Mouse (Mus musculus): Measurements from ENCODE around the gene Btnl9. TPM values are rescaled to one million over a fixed set of nuclear protein-coding genes. Genes with fewer than 3 reads are reported as not detected.

Btnl9 gene
- polyA plus RNA-seq (2021) = not detected

GRCm38 (mm10) chr11:49186955-49187488 is at the start of gene Btnl9:
Gene Btnl9, minus strand, starts transcription at chr11:49187159.
- peaks cover 7% of the 10 kb centered on the region for H3K27me3 ChIP-seq
- no peak for DNase-seq (ENCODE audit: low read depth, low spot score)
- ATAC-seq = no peak
- in situ Hi-C loops (cut with MboI; ENCODE audit: low pct_unique_long_range_greater_than_20kb) = loop anchor here (25.0 kb wide), 1 partner anchor 350 kb away; the partner anchor contains the start of genes Olfr1381 and Olfr1382
- POLR2A ChIA-PET = no interaction called here
- no peak for TF ChIP-seq CTCF (IDR thresholded peaks at IDR 0.05)
- CTCF ChIA-PET = interaction anchor here (0.7 to 1.4 kb wide), 3 partner anchors 10 to 84 kb away, joined by 3 to 14 read pairs (median 4); no protein-coding TSS in a partner anchor

- ChIA-PET POLR2A (interaction anchor here (1.0 kb wide), 1 partner anchor 33 kb away, joined by 4 read pairs; the partner anchor contains the start of gene Zfp62), CTCF (interaction anchor here (0.7 to 1.8 kb wide), 5 partner anchors 10 to 36 kb away, joined by 3 to 5 read pairs (median 3); no protein-coding TSS in a partner anchor)
- TF ChIP-seq CTCF (IDR thresholded peaks at IDR 0.05) = no peak
- ATAC-seq (no peak), DNase-seq (ENCODE audit: low read depth, low spot score) (no peak)
- no peaks in the 10 kb centered on the region for H3K27me3 ChIP-seq
- in situ Hi-C loops (cut with MboI; ENCODE audit: low pct_unique_long_range_greater_than_20kb) = no loop called here
These were observed 48.7 kb upstream of the Btnl9 start for GRCm38 (mm10) chr11:49235459-49236207.

GRCm38 (mm10) chr11:49232781-49233180 is 45.8 kb upstream of the Btnl9 start:
- ChIA-PET CTCF (interaction anchor here (1.0 to 1.3 kb wide), 2 partner anchors 19 to 35 kb away, joined by 3 to 4 read pairs; no protein-coding TSS in a partner anchor), POLR2A (no interaction called here)
- TF ChIP-seq CTCF (IDR thresholded peaks at IDR 0.05) = no peak
- in situ Hi-C loops (cut with MboI; ENCODE audit: low pct_unique_long_range_greater_than_20kb) = no loop called here
- no peaks in the 10 kb centered on the region for H3K27me3 ChIP-seq
- no peak for ATAC-seq
- no peak for DNase-seq (ENCODE audit: low read depth, low spot score)

GRCm38 (mm10) chr11:49224455-49224854 is 37.5 kb upstream of the Btnl9 start:
- H3K27me3 ChIP-seq = no peaks in the 10 kb centered on the region
- in situ Hi-C loops (cut with MboI; ENCODE audit: low pct_unique_long_range_greater_than_20kb) = no loop called here
- ATAC-seq (no peak), DNase-seq (ENCODE audit: low read depth, low spot score) (no peak)
- CTCF ChIA-PET = no interaction called here
- no peak for TF ChIP-seq CTCF (IDR thresholded peaks at IDR 0.05)
- POLR2A ChIA-PET = no interaction called here

- ChIA-PET CTCF (interaction anchor here (1.6 kb wide), 1 partner anchor 16 kb away, joined by 5 read pairs; no protein-coding TSS in a partner anchor), POLR2A (interaction anchor here (0.9 kb wide), 1 partner anchor 15 kb away, joined by 4 read pairs; no protein-coding TSS in a partner anchor)
- DNase-seq (ENCODE audit: low read depth, low spot score) = no peak
- no peaks in the 10 kb centered on the region for H3K27me3 ChIP-seq
- no peak for ATAC-seq
- in situ Hi-C loops (cut with MboI; ENCODE audit: low pct_unique_long_range_greater_than_20kb) = no loop called here
- no peak for TF ChIP-seq CTCF (IDR thresholded peaks at IDR 0.05)
These were observed 32.3 kb upstream of the Btnl9 start for GRCm38 (mm10) chr11:49219271-49219670.

- no peak for DNase-seq (ENCODE audit: low read depth, low spot score)
- in situ Hi-C loops (cut with MboI; ENCODE audit: low pct_unique_long_range_greater_than_20kb) = no loop called here
- CTCF ChIA-PET = interaction anchor here (0.9 to 1.7 kb wide), 2 partner anchors 19 to 28 kb away, joined by 3 to 4 read pairs; no protein-coding TSS in a partner anchor
- H3K27me3 ChIP-seq = no peaks in the 10 kb centered on the region
- TF ChIP-seq CTCF (IDR thresholded peaks at IDR 0.05) = no peak
- no peak for ATAC-seq
- POLR2A ChIA-PET = interaction anchor here (0.6 kb wide), 1 partner anchor 32 kb away, joined by 4 read pairs; no protein-coding TSS in a partner anchor
These were observed 26.5 kb upstream of the Btnl9 start for GRCm38 (mm10) chr11:49213505-49213904.

- POLR2A ChIA-PET = interaction anchor here (0.7 kb wide), 1 partner anchor 29 kb away, joined by 3 read pairs; no protein-coding TSS in a partner anchor
- CTCF ChIA-PET = interaction anchor here (0.9 to 1.7 kb wide), 2 partner anchors 20 to 29 kb away, joined by 3 to 4 read pairs; no protein-coding TSS in a partner anchor
- DNase-seq (ENCODE audit: low read depth, low spot score) (no peak), ATAC-seq (no peak)
- in situ Hi-C loops (cut with MboI; ENCODE audit: low pct_unique_long_range_greater_than_20kb) = no loop called here
- no peaks in the 10 kb centered on the region for H3K27me3 ChIP-seq
- TF ChIP-seq CTCF (IDR thresholded peaks at IDR 0.05) = no peak
These were observed 25.6 kb upstream of the Btnl9 start for GRCm38 (mm10) chr11:49212577-49212976.

GRCm38 (mm10) chr11:49207495-49207894 is 20.5 kb upstream of the Btnl9 start:
- CTCF ChIA-PET = interaction anchor here (0.8 to 2.4 kb wide), 2 partner anchors 23 to 39 kb away, joined by 3 to 7 read pairs; no protein-coding TSS in a partner anchor
- POLR2A ChIA-PET = no interaction called here
- H3K27me3 ChIP-seq = no peaks in the 10 kb centered on the region
- no peak for DNase-seq (ENCODE audit: low read depth, low spot score)
- TF ChIP-seq CTCF (IDR thresholded peaks at IDR 0.05) = no peak
- ATAC-seq = no peak
- in situ Hi-C loops (cut with MboI; ENCODE audit: low pct_unique_long_range_greater_than_20kb) = no loop called here

GRCm38 (mm10) chr11:49205080-49205590 is 18.2 kb upstream of the Btnl9 start:
- DNase-seq (ENCODE audit: low read depth, low spot score) (no peak), ATAC-seq (no peak)
- no peak for TF ChIP-seq CTCF (IDR thresholded peaks at IDR 0.05)
- no peaks in the 10 kb centered on the region for H3K27me3 ChIP-seq
- in situ Hi-C loops (cut with MboI; ENCODE audit: low pct_unique_long_range_greater_than_20kb) = no loop called here
- ChIA-PET POLR2A (no interaction called here), CTCF (interaction anchor here (1.3 to 2.3 kb wide), 2 partner anchors 30 to 61 kb away, joined by 3 to 7 read pairs; no protein-coding TSS in a partner anchor)

- ATAC-seq = peak; percentile 54
- no peaks in the 10 kb centered on the region for H3K27me3 ChIP-seq
- DNase-seq (ENCODE audit: low read depth, low spot score) = no peak
- ChIA-PET CTCF (interaction anchor here (0.7 to 2.3 kb wide), 2 partner anchors 63 to 67 kb away, joined by 3 to 7 read pairs; no protein-coding TSS in a partner anchor), POLR2A (interaction anchor here (0.8 kb wide), 1 partner anchor 16 kb away, joined by 4 read pairs; no protein-coding TSS in a partner anchor)
- no peak for TF ChIP-seq CTCF (IDR thresholded peaks at IDR 0.05)
- in situ Hi-C loops (cut with MboI; ENCODE audit: low pct_unique_long_range_greater_than_20kb) = no loop called here
These were observed 17.0 kb upstream of the Btnl9 start for GRCm38 (mm10) chr11:49203771-49204497.

All from Patski (cell line).